Mouse (Mus musculus): Measurements from ENCODE around the gene Lrrc8c. TPM values are rescaled to one million over a fixed set of nuclear protein-coding genes. Genes with fewer than 3 reads are reported as not detected.
A peak's percentile ranks its signal among the peaks of the same experiment; 100 is the strongest.

The Lrrc8c gene
- total and polyA plus RNA-seq, 3 experiments, result 33.0 to 46.0 TPM; not detected in 1

DNA sequence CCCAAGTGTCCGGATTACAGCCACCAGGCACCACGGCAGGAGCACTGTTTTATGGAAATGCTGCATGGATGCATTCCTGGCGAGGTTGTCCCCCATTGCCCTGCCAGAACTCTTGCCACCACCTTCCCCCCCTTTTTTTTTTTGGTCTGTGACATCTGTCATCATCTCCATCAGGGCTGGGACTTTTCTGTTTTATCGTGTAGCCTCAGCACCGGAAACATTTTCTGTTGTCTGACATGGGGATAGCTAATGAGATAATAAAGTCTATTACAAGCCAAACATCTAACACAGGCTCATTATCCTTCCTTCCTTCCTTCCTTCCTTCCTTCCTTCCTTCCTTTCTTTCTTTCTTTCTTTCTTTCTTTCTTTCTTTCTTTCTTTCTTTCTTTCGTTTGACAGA, 119.7 kb downstream of the Lrrc8c start (continued):
- no peak for TF ChIP-seq USF1 (IDR thresholded peaks at IDR 0.05; ENCODE audit: low read depth, low read length)

- Histone ChIP-seq H3K4me1 (ENCODE audit: control insufficient read depth in 1 of 2, insufficient read depth in 2 of 2, low read length in 2 of 2) (peaks cover 27 to 43% of the 10 kb centered on the region in 2 experiments), H3K9ac (ENCODE audit: control insufficient read depth, low read depth, low read length, poor library complexity, severe bottlenecking) (no peak overlapping the region), H3K9me3 (replicated peaks; ENCODE audit: insufficient read depth, low read length) (no peaks in the 10 kb centered on the region), H3K27ac (ENCODE audit: control insufficient read depth, low read depth, low read length) (peak overlapping the region; percentile 94), H3K79me2 (ENCODE audit: control insufficient read depth, insufficient read depth, low read length, poor library complexity) (no peaks in the 10 kb centered on the region), H3K36me3 (ENCODE audit: control insufficient read depth in 1 of 2, insufficient read depth in 2 of 2, low read length in 2 of 2) (peaks cover 0 to 25% of the 10 kb centered on the region in 2 experiments; a peak in 2 of 4 replicates), H3K4me3 (ENCODE audit: control insufficient read depth in 1 of 2, insufficient read depth in 1 of 2, low read depth in 2 of 2, low read length in 2 of 2) (no peak overlapping the region), H3K27me3 (ENCODE audit: control insufficient read depth in 1 of 2, insufficient read depth in 2 of 2, low read length in 2 of 2) (no peaks in the 10 kb centered on the region)
- peak; percentile 52 for DNase-seq (ENCODE audit: low read depth, low spot score)
- TF ChIP-seq CTCF (IDR thresholded peaks at IDR 0.05 in 2 of 3, conservative IDR thresholded peaks at IDR 0.05 in 1 of 3; ENCODE audit: control insufficient read depth in 1 of 3, insufficient read depth in 1 of 3, low read depth in 2 of 3, low read length in 3 of 3, poor library complexity in 1 of 3, severe bottlenecking in 1 of 3), result no peak
Measured at GRCm38 (mm10) chr5:105639363-105639762, 120.2 kb downstream of the Lrrc8c start.

DNA sequence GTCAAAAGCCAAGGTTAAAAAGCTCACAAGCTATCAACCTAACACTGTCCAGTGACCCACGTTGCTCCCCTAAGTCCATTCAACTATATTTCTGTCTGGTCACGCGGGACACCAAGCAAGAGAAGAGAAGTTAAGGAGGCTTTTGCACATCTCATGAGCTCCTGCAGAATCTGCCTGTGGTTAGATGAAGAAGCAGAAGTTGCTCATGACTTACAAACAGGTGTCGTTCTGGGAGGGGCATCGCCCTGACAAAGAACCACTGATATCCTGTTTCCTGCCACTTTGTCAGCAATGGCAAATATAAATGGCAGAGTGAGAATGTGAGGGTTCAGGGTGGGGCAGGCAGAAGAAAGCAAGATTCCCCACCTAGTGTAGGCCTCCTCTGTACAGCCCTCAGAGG, 123.3 kb downstream of the Lrrc8c start:
- peak overlapping the region; percentile 60 for H3K27ac ChIP-seq (ENCODE audit: control insufficient read depth, low read depth, low read length)
- peak overlapping the region in 1 of 2 experiments; percentile 36; a peak in 1 of 4 replicates for H3K4me3 ChIP-seq (ENCODE audit: control insufficient read depth in 1 of 2, insufficient read depth in 1 of 2, low read depth in 2 of 2, low read length in 2 of 2)
- no peaks in the 10 kb centered on the region for H3K9me3 ChIP-seq (replicated peaks; ENCODE audit: insufficient read depth, low read length)
- no peaks in the 10 kb centered on the region for H3K27me3 ChIP-seq (ENCODE audit: control insufficient read depth in 1 of 2, insufficient read depth in 2 of 2, low read length in 2 of 2)
- no peaks in the 10 kb centered on the region for H3K79me2 ChIP-seq (ENCODE audit: control insufficient read depth, insufficient read depth, low read length, poor library complexity)
- H3K4me1 ChIP-seq (ENCODE audit: control insufficient read depth in 1 of 2, insufficient read depth in 2 of 2, low read length in 2 of 2), result peaks cover 23 to 40% of the 10 kb centered on the region in 2 experiments
- peak overlapping the region; percentile 17 for H3K9ac ChIP-seq (ENCODE audit: control insufficient read depth, low read depth, low read length, poor library complexity, severe bottlenecking)
- DNase-seq (ENCODE audit: low read depth, low spot score), result peak; percentile 92
- peaks cover 0 to 25% of the 10 kb centered on the region in 2 experiments; a peak in 2 of 4 replicates for H3K36me3 ChIP-seq (ENCODE audit: control insufficient read depth in 1 of 2, insufficient read depth in 2 of 2, low read length in 2 of 2)
- TF ChIP-seq ZNF384 (IDR thresholded peaks at IDR 0.05; ENCODE audit: low read depth, low read length) (no peak), MEF2A (IDR thresholded peaks at IDR 0.05; ENCODE audit: extremely low read depth, insufficient replicate concordance, low read depth, low read length, poor library complexity, severe bottlenecking) (no peak), TBP (IDR thresholded peaks at IDR 0.05; ENCODE audit: low read depth, low read length) (0 out of 2 replicates have a peak, but pooled peaks have one; percentile 18), MAZ (IDR thresholded peaks at IDR 0.05; ENCODE audit: low read depth, low read length) (no peak), BHLHE40 (IDR thresholded peaks at IDR 0.05; ENCODE audit: borderline replicate concordance, low read depth, low read length) (peak; percentile 24; the same call in 1 of the 2 replicates), ZKSCAN1 (IDR thresholded peaks at IDR 0.05; ENCODE audit: low read depth, low read length) (no peak), NELFE (IDR thresholded peaks at IDR 0.05; ENCODE audit: low read depth, low read length) (no peak), RCOR1 (IDR thresholded peaks at IDR 0.05; ENCODE audit: low read depth, low read length) (peak; percentile 44; the same call in 1 of the 2 replicates), MXI1 (IDR thresholded peaks at IDR 0.05; ENCODE audit: low read depth, low read length) (peak; percentile 49), CHD2 (IDR thresholded peaks at IDR 0.05; ENCODE audit: low read length) (no peak), ELF1 (IDR thresholded peaks at IDR 0.05; ENCODE audit: low read depth, low read length) (no peak), CTCF (IDR thresholded peaks at IDR 0.05 in 2 of 3, conservative IDR thresholded peaks at IDR 0.05 in 1 of 3; ENCODE audit: control insufficient read depth in 1 of 3, insufficient read depth in 1 of 3, low read depth in 2 of 3, low read length in 3 of 3, poor library complexity in 1 of 3, severe bottlenecking in 1 of 3) (no peak), RAD21 (IDR thresholded peaks at IDR 0.05; ENCODE audit: low read depth, low read length) (no peak), MAFK (IDR thresholded peaks at IDR 0.05; ENCODE audit: borderline replicate concordance, low read depth, low read length) (no peak), POLR2AphosphoS5 (IDR thresholded peaks at IDR 0.05; ENCODE audit: borderline replicate concordance, low read depth, low read length) (no peak), POLR2AphosphoS2 (IDR thresholded peaks at IDR 0.05; ENCODE audit: low read length) (no peak), MAX (IDR thresholded peaks at IDR 0.05; ENCODE audit: low read length) (no peak), MYC (IDR thresholded peaks at IDR 0.05; ENCODE audit: low read depth, low read length) (peak; percentile 41; the same call in 1 of the 2 replicates), EP300 (IDR thresholded peaks at IDR 0.05; ENCODE audit: low read depth in 1 of 2, low read length in 2 of 2) (peak; percentile 48 to 64; a peak in 3 of 4 replicates), GATA1 (IDR thresholded peaks at IDR 0.05; ENCODE audit: low read depth, low read length) (0 out of 2 replicates have a peak, but pooled peaks have one; percentile 6), USF2 (IDR thresholded peaks at IDR 0.05; ENCODE audit: borderline replicate concordance in 1 of 2, insufficient read depth in 1 of 2, low read depth in 1 of 2, low read length in 2 of 2) (peak; percentile 32 to 71; a peak in 3 of 4 replicates), HCFC1 (IDR thresholded peaks at IDR 0.05; ENCODE audit: low read depth, low read length) (peak; percentile 18; the same call in 1 of the 2 replicates), JUND (IDR thresholded peaks at IDR 0.05; ENCODE audit: low read depth, low read length) (no peak), POLR2A (IDR thresholded peaks at IDR 0.05; ENCODE audit: control insufficient read depth in 1 of 2, insufficient read depth in 1 of 2, low read depth in 1 of 2, low read length in 2 of 2, poor library complexity in 1 of 2) (no peak), E2F4 (IDR thresholded peaks at IDR 0.05; ENCODE audit: borderline replicate concordance, low read depth, low read length) (no peak), CHD1 (IDR thresholded peaks at IDR 0.05; ENCODE audit: low read depth, low read length) (no peak), UBTF (IDR thresholded peaks at IDR 0.05; ENCODE audit: borderline replicate concordance, insufficient read depth, low read depth, low read length) (no peak)

Measured in MEL (cell line).